Comparison of ENCODE assay signal across 7 mouse cellular contexts in the genomic region with DNA sequence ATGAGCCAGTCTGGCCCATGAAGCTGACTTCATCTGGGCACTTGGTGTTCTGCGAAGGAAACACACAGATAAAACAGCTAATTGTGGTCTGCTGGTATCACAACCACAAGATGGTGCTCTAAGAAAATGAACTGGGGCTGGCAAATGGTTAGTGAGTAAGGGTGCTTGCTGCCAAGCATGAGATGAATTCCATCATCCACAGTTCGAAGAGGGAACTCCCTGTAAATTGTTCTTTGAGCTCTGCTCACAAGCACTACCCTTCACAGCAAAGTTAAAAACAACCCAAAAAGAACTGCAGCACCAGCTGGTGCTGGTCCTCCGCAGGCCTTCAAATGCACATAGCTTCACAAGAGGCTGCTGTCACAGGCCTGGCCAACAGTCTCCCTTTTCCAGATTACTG. TPM values are rescaled to one million over a fixed set of nuclear protein-coding genes. Genes with fewer than 3 reads are reported as not detected.
DNase-seq lines count a peak whose midpoint lies in the region; TF ChIP-seq lines count a peak whose summit lies in the region.

No protein-coding gene starts in this region.

- TF ChIP-seq CTCF in lung, adult 2 months (IDR thresholded peaks at IDR 0.05; ENCODE audit: insufficient read depth, low read length), result no peak

- peak; percentile 23 to 30 for DNase-seq in lung, adult 18-20 months
- DNase-seq in lung, adult 2 months, result no peak
- peak; percentile 79 for DNase-seq in cerebellum, adult 9-10 months
- DNase-seq in heart, adult 9 months (ENCODE audit: low spot score in 2 of 2), result peak; percentile 50 to 68
- DNase-seq in layer of hippocampus, postnatal 14 days (ENCODE audit: low spot score in 2 of 2), result peak; percentile 57 to 87
- peak; percentile 53 for DNase-seq in retina, postnatal 1 day
- no peak for DNase-seq in T-cell, adult 2 months (ENCODE audit: low spot score)

- H3K4me3 ChIP-seq in lung, adult 2 months (replicated peaks; ENCODE audit: extremely low read depth, low read depth, low read length), result no peak overlapping the region

- no peak for TF ChIP-seq POLR2A in lung, adult 2 months (IDR thresholded peaks at IDR 0.05; ENCODE audit: borderline replicate concordance, extremely low read depth, low read depth, low read length)

- WGBS in lung, adult 2 months, result 46% methylated on average over 3 of the region's 3 CpGs

- peaks cover 5% of the 10 kb centered on the region for H3K4me1 ChIP-seq in lung, adult 2 months (ENCODE audit: control insufficient read depth, insufficient read depth, low read length)

RNA-seq across cellular contexts. Expression of a gene that starts 27.8 kb away (rescaled TPM):
- 242 and 274 TPM in 2 replicates for polyA plus RNA-seq in lung, adult 2 months (2012; rRNA removed)
- 100 to 1,000 TPM; 213 to 221 TPM for total RNA-seq in layer of hippocampus, postnatal 14 days (2021)

Comparison
In these comparisons a context has a peak if more than half of its experiments do, and no peak if none do; other contexts are left out.
1. DNase-seq: peak in lung, adult 18-20 months (2 of 2), cerebellum, adult 9-10 months (single experiment), heart, adult 9 months (2 of 2), layer of hippocampus, postnatal 14 days (2 of 2) and retina, postnatal 1 day (single experiment); none in lung, adult 2 months (single experiment) and T-cell, adult 2 months (single experiment).